Mouse (Mus musculus) thymus, adult 2 months (tissue): ENCODE results near the gene Crybg3.

Source experiments
- CTCF ChIP-seq: fragments of 200-500 bp; IDR thresholded peaks from 2 replicates; pipeline ENCODE4 v1.5.1; 2012; ENCODE audit warnings: mild to moderate bottlenecking, control low read depth, low read length, moderate library complexity, borderline replicate concordance; ENCODE audit not compliant: control insufficient read depth, poor library complexity, insufficient read depth; ENCODE audit errors: extremely low read depth
- POLR2A ChIP-seq: fragments of 200-500 bp; IDR thresholded peaks from 2 replicates; pipeline ENCODE4 v1.6.1; 2012; ENCODE audit warnings: mild to moderate bottlenecking, low read length, control low read depth, moderate library complexity; ENCODE audit not compliant: control insufficient read depth, poor library complexity, insufficient read depth; ENCODE audit errors: extremely low read depth

GRCm38 (mm10) chr16:59531243-59531642, 69.5 kb downstream of the Crybg3 start:
- TF ChIP-seq CTCF (no peak), POLR2A (no peak)
